Mouse (Mus musculus): Measurements from ENCODE around the gene Sltm. TPM values are rescaled to one million over a fixed set of nuclear protein-coding genes. Genes with fewer than 3 reads are reported as not detected.

Sltm gene
- polyA plus RNA-seq, 1 experiment from 2014 or later = 67.8 TPM

- 77% methylated on average over 3 of the region's 3 CpGs for WGBS
Observed at GRCm38 (mm10) chr9:70611026-70611673, 68.6 kb downstream of the Sltm start.

GRCm38 (mm10) chr9:70629711-70630110 lies 87.2 kb downstream of the Sltm start:
- Histone ChIP-seq H3K27ac (replicated peaks) (no peak overlapping the region), H3K27me3 (no peaks in the 10 kb centered on the region), H3K9ac (no peak overlapping the region), H3K4me1 (replicated peaks) (no peaks in the 10 kb centered on the region), H3K9me3 (no peaks in the 10 kb centered on the region), H3K36me3 (peaks cover 30% of the 10 kb centered on the region), H3K4me3 (no peak overlapping the region), H3K4me2 (no peak overlapping the region)
- WGBS = 89% methylated on average over 2 of the region's 2 CpGs
- ATAC-seq (ENCODE audit: low read depth) = no peak

More at GRCm38 (mm10) chr9:70611026-70611673, 68.6 kb downstream of the Sltm start:
- Histone ChIP-seq H3K36me3 (peaks cover 50% of the 10 kb centered on the region), H3K4me3 (no peak overlapping the region), H3K4me2 (no peak overlapping the region), H3K9me3 (no peaks in the 10 kb centered on the region), H3K9ac (no peak overlapping the region), H3K27me3 (no peaks in the 10 kb centered on the region), H3K4me1 (replicated peaks) (no peaks in the 10 kb centered on the region), H3K27ac (replicated peaks) (no peak overlapping the region)
- no peak for ATAC-seq (ENCODE audit: low read depth)

GRCm38 (mm10) chr9:70631665-70632064 lies 89.1 kb downstream of the Sltm start:
- Histone ChIP-seq H3K9me3 (no peaks in the 10 kb centered on the region), H3K4me2 (no peak overlapping the region), H3K4me1 (replicated peaks) (no peaks in the 10 kb centered on the region), H3K9ac (no peak overlapping the region), H3K4me3 (no peak overlapping the region), H3K27me3 (no peaks in the 10 kb centered on the region), H3K36me3 (peaks cover 26% of the 10 kb centered on the region), H3K27ac (replicated peaks) (no peak overlapping the region)
- 32% methylated on average over 5 of the region's 5 CpGs for WGBS
- ATAC-seq (ENCODE audit: low read depth) = no peak

- no peak for ATAC-seq (ENCODE audit: low read depth)
- no peaks in the 10 kb centered on the region for H3K9me3 ChIP-seq
- H3K27me3 ChIP-seq = no peaks in the 10 kb centered on the region
Observed at GRCm38 (mm10) chr9:70636748-70637147, 94.2 kb downstream of the Sltm start.

More at GRCm38 (mm10) chr9:70636748-70637147, 94.2 kb downstream of the Sltm start:
- Histone ChIP-seq H3K27ac (replicated peaks) (no peak overlapping the region), H3K4me2 (no peak overlapping the region), H3K4me1 (replicated peaks) (no peaks in the 10 kb centered on the region), H3K4me3 (no peak overlapping the region), H3K36me3 (peaks cover 25% of the 10 kb centered on the region), H3K9ac (no peak overlapping the region)
- WGBS = 82% methylated on average over 2 of the region's 2 CpGs

Other genes with a start within 250 kb of the Sltm start
- 33.6 and 49.3 TPM in 2 replicates for gene Ccnb2, start 121.2 kb upstream of the Sltm start, polyA plus RNA-seq (2015; fragmentation: Nextera tagmentation; extraction: Ambion mirVana)
- gene Rnf111, start 39.0 kb upstream of the Sltm start, polyA plus RNA-seq (2015; fragmentation: Nextera tagmentation; extraction: Ambion mirVana) = 37.6 and 41.8 TPM in 2 replicates
- 0.30 and 0.91 TPM in 2 replicates for gene Gm10642, start 113.5 kb downstream of the Sltm start, polyA plus RNA-seq (2015; fragmentation: Nextera tagmentation; extraction: Ambion mirVana)
- gene Mindy2, start 114.4 kb downstream of the Sltm start, polyA plus RNA-seq (2015; fragmentation: Nextera tagmentation; extraction: Ambion mirVana) = 25.6 and 29.4 TPM in 2 replicates
- 93.6 and 99.7 TPM in 2 replicates for gene Adam10, start 136.2 kb downstream of the Sltm start, polyA plus RNA-seq (2015; fragmentation: Nextera tagmentation; extraction: Ambion mirVana)

Measured in neural tube, embryonic 13.5 days (tissue).